Mouse (Mus musculus) liver, postnatal 0 days (tissue): ENCODE data around the gene Ccdc28b.

Source experiments
- CTCF ChIP-seq: sonication (generic); IDR thresholded peaks from 2 replicates; pipeline ENCODE4 v1.5.1; 2016; ENCODE audit warnings: antibody characterized with exemption, low read depth
- EP300 ChIP-seq: IDR thresholded peaks from 2 replicates; pipeline ENCODE4 v1.6.1; 2016; ENCODE audit warnings: antibody characterized with exemption, low read depth, mild to moderate bottlenecking

DNA sequence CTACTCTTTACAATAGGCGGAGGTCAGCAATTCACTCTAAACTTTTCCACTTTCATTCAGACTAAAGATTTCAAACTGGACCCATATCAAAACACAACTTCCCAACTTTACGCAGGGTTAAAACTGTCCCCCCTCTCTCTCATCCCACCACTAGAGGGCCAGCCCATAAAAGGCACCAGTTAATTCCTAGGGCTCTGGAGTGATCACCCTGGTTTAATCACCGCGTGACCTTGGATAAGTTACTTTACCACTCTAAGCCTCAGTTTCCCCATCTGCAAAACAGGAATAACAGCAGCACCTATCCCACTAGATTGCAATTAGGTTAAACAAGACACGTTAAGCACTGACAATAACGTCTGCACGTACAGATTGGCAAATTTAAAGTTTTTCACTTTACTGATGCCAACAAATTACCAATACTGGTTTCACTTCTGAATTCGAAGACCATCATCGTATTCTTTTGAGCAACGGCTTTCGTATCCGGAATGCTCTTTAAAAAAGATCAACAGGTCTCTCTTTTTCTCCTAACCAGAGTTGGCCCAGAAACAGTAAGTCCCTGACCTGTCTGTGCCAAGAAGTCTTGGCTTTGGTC, 47.8 kb upstream of the Ccdc28b start:
- peak; percentile 91 for TF ChIP-seq CTCF
- TF ChIP-seq EP300, result 0 out of 2 replicates have a peak, but pooled peaks have one; percentile 21
